Mouse (Mus musculus) neural tube, embryonic 13.5 days (tissue): ENCODE measurements around the gene Pla2g4f. TPM values are rescaled to one million over a fixed set of nuclear protein-coding genes. Genes with fewer than 3 reads are reported as not detected.
A peak's percentile ranks its signal among the peaks of the same experiment; 100 is the strongest.

Experiments
- ATAC-seq: fragments of 200-750 bp; cut with Nextera tagmentation; 2 replicates; pipeline ENCODE4 v1.8.0; 2017; ENCODE audit warnings: low read depth, mild to moderate bottlenecking, moderate TSS enrichment, moderate library complexity
- H3K27ac ChIP-seq: fragments of 300-500 bp; sonication (generic); replicated peaks from 2 replicates; pipeline ENCODE4 v1.5.1; 2015; ENCODE audit warnings: moderate library complexity, mild to moderate bottlenecking, inconsistent platforms
- H3K27me3 ChIP-seq: fragments of 300-500 bp; sonication (generic); 2 replicates; pipeline ENCODE4 v1.6.1; 2015; ENCODE audit warnings: mild to moderate bottlenecking, inconsistent platforms
- H3K36me3 ChIP-seq: fragments of 300-500 bp; sonication (generic); 2 replicates; pipeline ENCODE4 v1.6.1; 2015; ENCODE audit warnings: mild to moderate bottlenecking, inconsistent platforms
- H3K4me1 ChIP-seq: fragments of 300-500 bp; sonication (generic); replicated peaks from 2 replicates; pipeline ENCODE4 v1.6.1; 2015; ENCODE audit warnings: inconsistent platforms
- H3K4me2 ChIP-seq: fragments of 300-500 bp; sonication (generic); 2 replicates; pipeline ENCODE4 v1.6.1; 2015; ENCODE audit warnings: inconsistent platforms, mild to moderate bottlenecking, moderate library complexity
- H3K4me3 ChIP-seq: fragments of 300-500 bp; sonication (generic); 2 replicates; pipeline ENCODE4 v1.5.1; 2015; ENCODE audit warnings: mild to moderate bottlenecking, inconsistent platforms
- H3K9ac ChIP-seq: fragments of 300-500 bp; sonication (generic); 2 replicates; pipeline ENCODE4 v1.6.1; 2015; ENCODE audit warnings: moderate library complexity, mild to moderate bottlenecking, inconsistent platforms
- H3K9me3 ChIP-seq: fragments of 300-500 bp; sonication (generic); 2 replicates; pipeline ENCODE4 v1.6.1; 2016; ENCODE audit warnings: inconsistent platforms
- WGBS: fragments of 180-500 bp; shearing (Covaris S2); methylation state at CpG from one replicate; pipeline ENCODE4 v1.1.7; 2015; 5-methylcytosine and 5-hydroxymethylcytosine counted together
- polyA plus RNA-seq: library from polyadenylated mRNA; unstranded; fragments of >200 nt; fragmentation: Nextera tagmentation; extraction: Ambion mirVana; gene quantifications from 2 replicates; pipeline ENCODE4 v1.2.1, GENCODE M21; 2015

Gene Pla2g4f
- not detected in 2 replicates for polyA plus RNA-seq

DNA sequence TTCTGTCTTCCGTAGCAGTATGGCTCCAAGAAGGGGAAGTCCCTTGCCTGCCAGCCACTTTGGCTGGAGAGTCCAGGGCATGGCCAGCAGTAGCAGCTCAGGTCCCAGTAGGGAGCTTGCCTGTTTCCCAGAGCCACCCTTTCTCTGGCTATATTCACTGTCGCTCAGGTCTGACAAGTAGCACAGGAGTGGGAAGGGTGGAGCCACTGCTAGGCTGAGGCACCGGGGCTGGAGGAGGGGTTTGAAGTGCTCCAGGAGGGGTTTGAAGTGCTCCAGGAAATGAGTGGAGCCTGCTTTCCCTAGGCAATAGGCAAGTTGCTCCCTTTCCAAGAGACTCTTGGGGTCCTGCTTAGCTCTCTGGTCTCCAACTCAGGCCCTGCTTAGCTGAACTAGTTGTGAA is at the start of gene Pla2g4f:
Pla2g4f (minus strand) TSS at position 190 of the 400 bp plus-strand sequence.
- no peak for ATAC-seq
- Histone ChIP-seq H3K4me3 (no peak within 1 kb of the TSS), H3K27me3 (no peaks in the 10 kb centered on the region), H3K27ac (no peak within 1 kb of the TSS), H3K9me3 (no peaks in the 10 kb centered on the region), H3K9ac (no peak within 1 kb of the TSS), H3K36me3 (peaks cover 39% of the 10 kb centered on the region), H3K4me1 (no peaks in the 10 kb centered on the region), H3K4me2 (no peak within 1 kb of the TSS)
- WGBS, result 63% methylated on average over 3 of the region's 3 CpGs

GRCm38 (mm10) chr2:120360425-120360824 is 46.5 kb upstream of the Pla2g4f start:
- no peak for ATAC-seq
- H3K4me3 ChIP-seq, result no peak overlapping the region
- no peak overlapping the region for H3K4me2 ChIP-seq
- no peak overlapping the region for H3K9ac ChIP-seq
- H3K27ac ChIP-seq, result no peak overlapping the region
- no peaks in the 10 kb centered on the region for H3K27me3 ChIP-seq
- WGBS, result 94% methylated on average over 1 of the region's 1 CpGs
- no peaks in the 10 kb centered on the region for H3K9me3 ChIP-seq
- H3K36me3 ChIP-seq, result peaks cover 71% of the 10 kb centered on the region
- H3K4me1 ChIP-seq, result no peaks in the 10 kb centered on the region

DNA sequence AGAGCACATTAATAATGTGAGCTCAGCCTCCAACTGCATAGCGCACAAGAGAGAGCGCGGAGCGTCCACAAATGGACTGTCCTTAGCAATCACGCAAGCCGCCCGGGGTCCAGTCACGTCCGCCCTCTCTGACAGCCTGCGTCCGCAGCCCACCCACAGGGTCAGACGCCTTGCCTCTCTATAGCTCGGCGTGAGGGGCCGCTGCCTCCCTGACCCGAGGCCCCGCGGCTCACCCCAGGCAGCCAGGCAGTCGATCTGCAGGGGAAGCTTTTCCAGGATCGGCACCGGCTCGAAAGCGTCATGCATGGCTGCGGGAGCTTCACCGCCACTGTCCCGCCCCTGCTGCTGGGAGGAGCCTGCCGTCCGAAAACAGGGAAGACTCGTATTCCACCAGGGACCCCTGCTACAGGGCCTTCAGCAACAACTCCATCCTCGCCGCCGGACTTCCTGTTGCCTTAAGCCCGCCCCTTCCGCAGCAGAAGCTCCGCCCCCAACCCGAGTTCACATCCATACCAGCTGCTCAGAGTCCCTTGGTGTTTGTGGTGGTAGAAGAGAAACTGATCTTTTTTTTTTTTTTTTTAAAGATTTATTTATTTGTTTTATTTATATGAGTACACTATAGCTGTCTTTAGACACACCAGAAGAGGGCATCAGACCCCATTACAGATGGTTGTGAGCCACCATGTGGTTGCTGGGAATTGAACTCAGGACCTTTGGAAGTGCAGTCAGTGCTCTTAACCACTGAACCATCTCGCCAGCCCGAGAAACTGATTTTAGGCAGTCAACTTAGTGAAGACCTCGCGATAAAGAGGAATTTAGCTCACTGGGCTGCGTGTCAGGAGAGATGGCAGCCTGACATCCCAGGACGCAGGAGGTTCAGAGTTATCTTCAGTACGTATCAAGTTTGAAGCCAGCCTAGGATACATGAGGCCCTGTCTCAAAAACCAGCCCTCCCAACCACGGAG is 39.0 kb upstream of the Pla2g4f start, which contains the start of gene Vps39:
Vps39 (minus strand) TSS at position 456 of the 965 bp plus-strand sequence.
- H3K27ac ChIP-seq, result peak within 1 kb of the TSS; percentile 88
- H3K4me3 ChIP-seq, result peak within 1 kb of the TSS; percentile 99
- H3K9ac ChIP-seq, result peak within 1 kb of the TSS; percentile 94
- H3K27me3 ChIP-seq, result no peaks in the 10 kb centered on the region
- H3K4me1 ChIP-seq, result peaks cover 23% of the 10 kb centered on the region
- H3K4me2 ChIP-seq, result peak within 1 kb of the TSS; percentile 83
- 11% methylated on average over 44 of the region's 44 CpGs for WGBS
- H3K9me3 ChIP-seq, result no peaks in the 10 kb centered on the region
- peaks cover 49% of the 10 kb centered on the region for H3K36me3 ChIP-seq
- ATAC-seq, result peak; percentile 99

DNA sequence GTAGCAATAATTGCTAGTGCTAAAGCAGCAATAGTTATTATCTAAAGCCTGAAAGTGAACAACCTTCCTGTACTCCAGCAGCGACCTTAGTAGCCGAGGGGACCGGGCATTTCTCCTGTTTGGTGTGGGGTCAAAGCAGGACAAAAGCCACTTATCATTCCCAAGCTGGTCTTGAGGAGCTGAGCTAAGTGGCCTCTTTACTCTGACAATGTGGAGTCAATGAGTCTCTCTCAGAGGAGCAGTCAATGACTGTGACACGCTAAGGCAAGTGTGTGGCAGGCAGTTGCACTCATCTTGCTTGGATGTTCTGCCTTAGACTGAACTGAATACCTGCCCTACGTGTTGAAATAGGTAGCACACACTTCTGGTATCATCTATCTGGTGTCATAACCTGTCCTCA is 37.4 kb upstream of the Pla2g4f start:
- Histone ChIP-seq H3K4me3 (no peak overlapping the region), H3K9me3 (no peaks in the 10 kb centered on the region), H3K36me3 (peaks cover 52% of the 10 kb centered on the region), H3K27ac (no peak overlapping the region), H3K27me3 (no peaks in the 10 kb centered on the region), H3K4me1 (peaks cover 23% of the 10 kb centered on the region), H3K9ac (no peak overlapping the region), H3K4me2 (no peak overlapping the region)
- no peak for ATAC-seq
- 88% methylated on average over 5 of the region's 5 CpGs for WGBS

- Histone ChIP-seq H3K9ac (no peak overlapping the region), H3K4me1 (peaks cover 23% of the 10 kb centered on the region), H3K36me3 (peaks cover 62% of the 10 kb centered on the region), H3K4me2 (no peak overlapping the region), H3K27me3 (no peaks in the 10 kb centered on the region), H3K27ac (no peak overlapping the region), H3K4me3 (no peak overlapping the region), H3K9me3 (no peaks in the 10 kb centered on the region)
- ATAC-seq, result no peak
- WGBS, result 94% methylated on average over 9 of the region's 9 CpGs
Observed at GRCm38 (mm10) chr2:120348120-120348519, 34.2 kb upstream of the Pla2g4f start.

GRCm38 (mm10) chr2:120341741-120342140 is 27.8 kb upstream of the Pla2g4f start:
- Histone ChIP-seq H3K27me3 (no peaks in the 10 kb centered on the region), H3K4me3 (no peak overlapping the region), H3K36me3 (peaks cover 96% of the 10 kb centered on the region), H3K4me2 (no peak overlapping the region), H3K9me3 (no peaks in the 10 kb centered on the region), H3K4me1 (no peaks in the 10 kb centered on the region), H3K9ac (no peak overlapping the region), H3K27ac (no peak overlapping the region)
- 100% methylated on average over 1 of the region's 1 CpGs for WGBS
- no peak for ATAC-seq

- no peak for ATAC-seq
- no peaks in the 10 kb centered on the region for H3K27me3 ChIP-seq
- WGBS, result 84% methylated on average over 2 of the region's 2 CpGs
- no peaks in the 10 kb centered on the region for H3K9me3 ChIP-seq
- no peak overlapping the region for H3K4me2 ChIP-seq
- no peak overlapping the region for H3K9ac ChIP-seq
- H3K27ac ChIP-seq, result no peak overlapping the region
- no peak overlapping the region for H3K4me3 ChIP-seq
- H3K4me1 ChIP-seq, result no peaks in the 10 kb centered on the region
- peaks cover 94% of the 10 kb centered on the region for H3K36me3 ChIP-seq
Observed at GRCm38 (mm10) chr2:120337886-120338285, 23.9 kb upstream of the Pla2g4f start.

DNA sequence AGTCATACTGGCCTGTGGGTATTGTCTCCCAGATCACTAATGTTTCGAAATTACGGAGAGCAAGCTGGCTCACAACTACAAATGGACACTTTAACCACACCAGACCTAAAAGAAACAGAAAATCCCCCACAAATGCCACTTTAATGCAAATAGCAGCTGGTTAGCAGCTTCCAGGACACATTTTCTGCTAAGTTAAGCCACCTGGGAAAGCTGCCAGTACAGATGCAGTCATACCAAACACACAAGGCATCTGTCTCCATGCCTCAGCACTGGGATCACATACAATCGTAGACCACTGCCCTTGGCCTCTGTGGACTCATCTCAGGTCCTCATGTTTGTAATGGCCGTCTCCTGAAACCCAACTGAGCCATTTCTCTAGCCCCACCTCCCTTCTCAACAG is 17.6 kb upstream of the Pla2g4f start:
- Histone ChIP-seq H3K4me2 (no peak overlapping the region), H3K4me3 (no peak overlapping the region), H3K27me3 (no peaks in the 10 kb centered on the region), H3K27ac (no peak overlapping the region), H3K36me3 (peaks cover 86% of the 10 kb centered on the region), H3K4me1 (no peaks in the 10 kb centered on the region), H3K9ac (no peak overlapping the region), H3K9me3 (no peaks in the 10 kb centered on the region)
- WGBS, result 91% methylated on average over 4 of the region's 4 CpGs
- ATAC-seq, result no peak

DNA sequence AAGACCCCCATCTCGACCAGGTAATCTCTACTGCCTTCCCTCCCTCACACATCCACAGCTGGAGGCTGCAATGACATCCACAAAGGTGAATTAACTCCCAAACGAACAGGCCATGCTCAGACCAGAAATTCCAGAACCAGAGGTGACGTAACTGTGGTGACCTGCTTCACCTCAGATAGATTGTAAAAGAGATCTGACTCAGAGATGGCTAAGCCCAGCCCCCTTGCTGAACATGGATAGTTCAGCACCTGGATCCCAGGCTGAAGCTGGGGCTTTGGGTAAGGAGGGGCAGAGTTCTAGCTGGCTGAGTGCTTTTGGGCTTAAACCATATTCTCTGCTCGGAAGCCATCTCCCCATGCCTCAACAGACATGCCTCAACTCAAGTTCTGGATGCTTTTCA is 1.1 kb upstream of the Pla2g4f start:
- ATAC-seq, result no peak
- Histone ChIP-seq H3K4me3 (no peak overlapping the region), H3K27ac (no peak overlapping the region), H3K27me3 (no peaks in the 10 kb centered on the region), H3K4me2 (no peak overlapping the region), H3K36me3 (peaks cover 49% of the 10 kb centered on the region), H3K4me1 (no peaks in the 10 kb centered on the region), H3K9ac (no peak overlapping the region), H3K9me3 (no peaks in the 10 kb centered on the region)
- WGBS, result 72% methylated on average over 4 of the region's 4 CpGs

DNA sequence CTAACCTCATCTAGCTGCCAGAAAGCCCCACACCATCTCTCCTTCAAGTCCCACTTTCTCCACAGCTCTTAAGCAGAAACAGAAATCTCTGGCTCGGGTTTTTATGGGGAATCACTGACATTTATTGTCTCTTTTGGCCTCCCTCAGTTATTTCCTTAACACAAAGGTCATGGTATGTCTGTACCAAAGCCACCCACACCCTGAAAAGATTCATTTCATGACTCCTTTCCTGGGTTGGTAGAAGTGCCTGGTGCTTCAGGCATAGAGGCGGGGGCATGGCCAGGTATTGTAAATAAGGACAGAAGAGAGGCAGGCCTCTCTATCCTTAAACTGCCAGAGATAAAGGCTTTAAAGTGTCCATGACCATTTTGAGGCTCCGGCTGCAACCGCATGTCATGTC is 522 bp upstream of the Pla2g4f start:
- Histone ChIP-seq H3K4me3 (no peak overlapping the region), H3K4me1 (no peaks in the 10 kb centered on the region), H3K27ac (no peak overlapping the region), H3K27me3 (no peaks in the 10 kb centered on the region), H3K4me2 (no peak overlapping the region), H3K9ac (no peak overlapping the region), H3K36me3 (peaks cover 44% of the 10 kb centered on the region), H3K9me3 (no peaks in the 10 kb centered on the region)
- no peak for ATAC-seq
- 84% methylated on average over 4 of the region's 4 CpGs for WGBS

DNA sequence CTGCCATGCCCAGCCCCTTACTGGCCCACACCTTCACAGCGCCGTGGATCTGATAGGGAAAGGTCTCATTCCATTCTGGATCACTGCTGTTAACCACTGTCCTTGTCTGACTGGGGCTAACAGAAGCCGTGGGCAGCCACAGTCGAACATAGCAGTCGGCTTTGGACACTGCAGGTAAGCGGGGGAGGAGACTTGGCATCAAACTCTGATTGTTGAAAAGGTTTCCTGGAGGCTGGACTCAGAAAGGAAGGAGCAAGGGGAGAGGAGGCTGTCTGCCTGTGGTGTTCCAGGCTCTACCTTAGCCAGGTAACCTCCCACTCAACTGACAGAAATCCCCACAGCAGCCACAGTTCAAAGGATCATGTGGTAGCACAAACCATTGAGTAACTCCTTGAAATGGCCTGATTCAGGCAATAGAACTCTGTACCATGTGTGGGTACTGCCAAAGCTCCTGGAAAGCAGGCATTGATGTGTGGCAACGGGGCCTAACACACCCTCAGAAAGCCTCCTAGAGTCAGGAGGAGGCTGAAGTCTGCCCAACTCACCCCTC is 1.6 kb downstream of the Pla2g4f start:
- Histone ChIP-seq H3K27me3 (no peaks in the 10 kb centered on the region), H3K4me3 (no peak overlapping the region), H3K27ac (no peak overlapping the region), H3K9me3 (no peaks in the 10 kb centered on the region), H3K4me1 (no peaks in the 10 kb centered on the region), H3K4me2 (no peak overlapping the region), H3K36me3 (peaks cover 23% of the 10 kb centered on the region), H3K9ac (no peak overlapping the region)
- WGBS, result 90% methylated on average over 7 of the region's 7 CpGs
- no peak for ATAC-seq

DNA sequence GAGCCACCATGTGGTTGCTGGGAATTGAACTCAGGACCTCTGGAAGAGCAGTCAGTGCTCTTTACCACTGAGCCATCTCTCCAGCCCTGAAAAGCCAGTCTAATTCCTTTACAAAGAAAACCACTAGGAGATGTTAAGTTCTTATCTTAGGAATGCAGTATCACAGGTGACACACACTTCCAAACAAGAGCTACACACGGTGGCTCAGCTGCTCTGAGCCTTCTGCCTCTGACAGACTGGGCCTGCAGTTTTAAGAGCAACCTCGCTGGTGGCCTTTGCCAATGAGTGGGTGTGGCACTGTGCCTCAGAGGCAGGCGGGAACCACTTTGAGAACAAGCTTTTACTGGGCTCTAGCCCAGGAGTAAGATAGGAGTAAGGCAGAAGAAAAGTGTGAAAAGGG is 9.9 kb downstream of the Pla2g4f start:
- Histone ChIP-seq H3K36me3 (no peaks in the 10 kb centered on the region), H3K27ac (no peak overlapping the region), H3K27me3 (no peaks in the 10 kb centered on the region), H3K4me3 (no peak overlapping the region), H3K9me3 (no peaks in the 10 kb centered on the region), H3K9ac (no peak overlapping the region), H3K4me1 (no peaks in the 10 kb centered on the region), H3K4me2 (no peak overlapping the region)
- no peak for ATAC-seq
- WGBS, result 33% methylated on average over 3 of the region's 3 CpGs
